Mouse (Mus musculus) C2C12 (cell line): Measurements from ENCODE around the gene Jag2. TPM values are rescaled to one million over a fixed set of nuclear protein-coding genes. Genes with fewer than 3 reads are reported as not detected.
A peak's percentile ranks its signal among the peaks of the same experiment; 100 is the strongest.

Source experiments
- H3K27me3 ChIP-seq: one replicate; pipeline ENCODE4 v1.6.1; 2011; ENCODE audit not compliant: control insufficient read depth, insufficient read depth, insufficient read length
- H3K36me3 ChIP-seq: one replicate; pipeline ENCODE4 v1.6.1; 2011; ENCODE audit not compliant: control insufficient read depth, insufficient read depth
- H3K4me3 ChIP-seq: one replicate; pipeline ENCODE4 v1.5.1; 2011; ENCODE audit warnings: mild to moderate bottlenecking, control low read depth; ENCODE audit not compliant: poor library complexity, insufficient read depth, severe bottlenecking
- H3K79me2 ChIP-seq: one replicate; pipeline ENCODE4 v1.6.1; 2011; ENCODE audit not compliant: control insufficient read depth, insufficient read depth
- H3K79me3 ChIP-seq: one replicate; pipeline ENCODE4 v1.6.1; 2011; ENCODE audit warnings: low read depth, control low read depth
- H3ac ChIP-seq: one replicate; pipeline ENCODE3; 2011; ENCODE audit warnings: low read depth; ENCODE audit not compliant: control insufficient read depth, insufficient read length
- CEBPB ChIP-seq: IDR thresholded peaks from one replicate; pipeline ENCODE4 v1.6.1; 2011; ENCODE audit warnings: low read depth, mild to moderate bottlenecking, control low read depth, moderate library complexity
- CTCF ChIP-seq: IDR thresholded peaks from one replicate; pipeline ENCODE4 v1.5.1; 2011; ENCODE audit not compliant: control insufficient read depth, insufficient read depth, insufficient read length
- FOSL1 ChIP-seq: IDR thresholded peaks from one replicate; pipeline ENCODE4 v1.8.0; 2011; ENCODE audit warnings: mild to moderate bottlenecking, low read length; ENCODE audit not compliant: poor library complexity, insufficient read depth, severe bottlenecking
- MAX ChIP-seq: IDR thresholded peaks from one replicate; pipeline ENCODE4 v1.6.1; 2011; ENCODE audit warnings: mild to moderate bottlenecking, control low read depth
- MYOD1 ChIP-seq: IDR thresholded peaks from one replicate; pipeline ENCODE4 v1.6.1; 2011; ENCODE audit warnings: low read depth; ENCODE audit not compliant: control insufficient read depth, insufficient read length
- MYOG ChIP-seq: IDR thresholded peaks from one replicate; pipeline ENCODE4 v1.6.1; 2011; ENCODE audit not compliant: control insufficient read depth, insufficient read length; ENCODE audit errors: extremely low read depth
- USF1 ChIP-seq: IDR thresholded peaks from one replicate; pipeline ENCODE4 v1.6.1; 2011; ENCODE audit warnings: low read depth, mild to moderate bottlenecking, control low read depth, moderate library complexity
- long read RNA-seq, 2 experiments: library from polyadenylated mRNA; unstranded; transcript quantifications; one replicate each; pipeline ENCODE4 v2.0.0; 2019 to 2020
- polyA plus RNA-seq: library from polyadenylated mRNA; unstranded; fragments of >200 nt; fragmentation: generic; extraction: Trizol; gene quantifications from one replicate; pipeline ENCODE4 v1.2.1, GENCODE M21; 2012; ENCODE audit warnings: missing spikeins

The Jag2 gene
- polyA plus RNA-seq = 85.1 TPM
- long read RNA-seq, experiment 1, partial matches to known transcripts = 0 of 1 reads
- long read RNA-seq, experiment 1, other reads (novel, unspliced or antisense) = 1 of 1 reads
- long read RNA-seq, experiment 2, full-length matches to known transcripts = 4 of 88 reads
- long read RNA-seq, experiment 2, partial matches to known transcripts = 61 of 88 reads
- long read RNA-seq, experiment 2, other reads (novel, unspliced or antisense) = 23 of 88 reads

- TF ChIP-seq CTCF (peak; percentile 80), CEBPB (no peak)
- peaks cover 35% of the 10 kb centered on the region for H3K79me2 ChIP-seq
- peak within 1 kb of the TSS; percentile 82 for H3ac ChIP-seq
- H3K4me3 ChIP-seq = peak within 1 kb of the TSS; percentile 61
- H3K36me3 ChIP-seq = peaks cover 5% of the 10 kb centered on the region
- no peaks in the 10 kb centered on the region for H3K27me3 ChIP-seq
- H3K79me3 ChIP-seq = peaks cover 26% of the 10 kb centered on the region
Measured at GRCm38 (mm10) chr12:112929562-112930352, at the start of gene Jag2. Jag2 (minus strand) TSS chr12:112929776.

GRCm38 (mm10) chr12:112977156-112977555, 47.6 kb upstream of the Jag2 start:
- Histone ChIP-seq H3K79me3 (peaks cover 1% of the 10 kb centered on the region), H3K36me3 (peaks cover 61% of the 10 kb centered on the region), H3K4me3 (peak overlapping the region; percentile 53), H3K79me2 (peaks cover 21% of the 10 kb centered on the region), H3K27me3 (no peaks in the 10 kb centered on the region), H3ac (peak overlapping the region; percentile 77)
- TF ChIP-seq USF1 (no peak), FOSL1 (no peak), CEBPB (no peak), MAX (no peak), CTCF (no peak), MYOG (no peak)

DNA sequence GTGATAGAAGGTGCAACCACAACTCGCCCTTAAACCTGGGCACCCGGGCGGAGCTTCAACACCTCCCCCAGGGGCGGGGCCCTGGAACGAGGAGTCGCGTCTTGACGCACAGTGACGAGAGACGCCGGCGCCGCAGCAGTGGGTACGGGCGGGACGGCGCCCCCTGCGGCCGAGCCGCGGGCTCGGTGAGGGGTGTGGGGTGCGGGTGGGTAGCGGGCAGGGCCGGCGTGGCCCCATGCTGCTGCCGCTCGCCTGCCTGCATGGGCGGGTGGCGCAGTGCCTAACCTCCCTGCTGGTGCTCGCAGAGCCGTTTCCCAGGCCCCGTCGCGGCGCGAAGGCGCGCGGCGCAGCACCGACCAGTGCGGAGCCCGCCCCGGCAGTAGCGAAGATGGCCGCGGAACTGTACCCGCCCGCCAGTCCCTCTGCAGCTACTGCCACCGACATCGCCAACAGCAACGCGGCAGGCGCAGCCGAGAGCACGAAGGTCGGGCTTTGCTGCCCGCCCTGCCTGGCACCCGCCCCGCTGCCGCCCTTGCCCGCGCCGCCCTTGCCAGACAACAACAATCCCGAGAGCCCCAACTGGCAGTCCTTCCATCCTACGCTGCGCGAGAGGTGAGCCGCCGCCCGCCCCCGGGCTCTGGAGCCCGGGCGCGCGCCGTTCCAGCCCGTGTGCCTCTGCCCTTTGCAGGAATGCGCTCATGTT, 46.9 kb upstream of the Jag2 start, which contains the start of gene Btbd6:
Btbd6 (plus strand) TSS at position 112 of the 703 bp plus-strand sequence.
- Histone ChIP-seq H3K79me2 (peaks cover 21% of the 10 kb centered on the region), H3K27me3 (no peaks in the 10 kb centered on the region), H3K36me3 (peaks cover 57% of the 10 kb centered on the region), H3ac (peak within 1 kb of the TSS; percentile 77), H3K79me3 (peaks cover 1% of the 10 kb centered on the region), H3K4me3 (peak within 1 kb of the TSS; percentile 53)
- no peak for TF ChIP-seq FOSL1
- no peak for TF ChIP-seq USF1
- peak; percentile 90 for TF ChIP-seq CTCF
- TF ChIP-seq MAX = peak; percentile 47

DNA sequence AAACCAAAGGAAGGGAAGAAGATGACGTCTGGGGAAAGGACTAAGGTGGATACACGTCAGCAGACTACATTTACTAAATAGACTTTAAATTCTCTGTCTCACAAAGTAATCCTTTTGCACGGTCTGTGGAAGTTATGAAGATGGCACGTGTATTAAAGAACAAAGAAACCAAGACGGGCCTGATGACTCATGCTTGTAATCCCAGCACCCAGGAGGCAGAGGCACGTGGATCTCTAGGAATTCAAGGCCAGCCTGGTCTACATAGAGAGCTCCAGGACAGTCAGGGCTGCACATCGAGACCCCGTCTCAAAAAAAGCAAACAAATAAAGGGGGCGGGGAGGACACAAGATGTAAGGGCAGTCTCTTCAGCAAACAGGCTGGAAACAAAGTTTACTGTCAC, 45.2 kb upstream of the Jag2 start:
- Histone ChIP-seq H3K4me3 (no peak overlapping the region), H3K36me3 (peaks cover 57% of the 10 kb centered on the region), H3K79me2 (peaks cover 21% of the 10 kb centered on the region), H3K27me3 (no peaks in the 10 kb centered on the region), H3ac (no peak overlapping the region), H3K79me3 (peaks cover 1% of the 10 kb centered on the region)
- TF ChIP-seq MAX (no peak), MYOG (no peak), FOSL1 (no peak), CTCF (no peak), CEBPB (no peak), MYOD1 (no peak), USF1 (no peak)

- TF ChIP-seq CEBPB (no peak), CTCF (no peak), MAX (no peak), MYOD1 (no peak)
- H3ac ChIP-seq = no peak overlapping the region
- peaks cover 82% of the 10 kb centered on the region for H3K36me3 ChIP-seq
Measured at GRCm38 (mm10) chr12:112969616-112970015, 40.0 kb upstream of the Jag2 start.

DNA sequence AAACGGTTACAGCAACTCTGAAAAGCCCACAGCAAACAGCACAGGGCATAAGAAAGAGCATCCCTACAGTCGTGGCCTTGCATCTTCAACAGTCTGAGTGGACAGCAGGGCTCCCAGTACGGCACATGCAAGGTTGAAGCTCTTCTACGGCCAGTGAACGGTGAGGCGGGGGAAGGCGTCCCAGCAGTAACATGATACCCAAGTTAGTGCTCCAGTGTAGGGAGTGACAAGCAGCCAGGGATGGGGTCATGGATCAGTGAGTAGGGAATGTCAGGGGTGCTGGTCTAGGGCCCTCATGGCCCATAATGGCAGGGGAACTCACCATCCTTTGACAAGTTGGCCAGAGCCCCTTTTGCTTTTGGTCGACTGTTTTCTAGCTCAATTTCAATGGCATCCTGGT, 39.4 kb upstream of the Jag2 start:
- Histone ChIP-seq H3K79me2 (no peaks in the 10 kb centered on the region), H3K36me3 (peaks cover 82% of the 10 kb centered on the region)
- no peak for TF ChIP-seq CEBPB
- TF ChIP-seq USF1 = no peak
- no peak for TF ChIP-seq MAX
- TF ChIP-seq FOSL1 = no peak
- no peak for TF ChIP-seq MYOG
- TF ChIP-seq MYOD1 = no peak
- TF ChIP-seq CTCF = no peak

More at GRCm38 (mm10) chr12:112969616-112970015, 40.0 kb upstream of the Jag2 start:
- H3K79me2 ChIP-seq = no peaks in the 10 kb centered on the region
- H3K79me3 ChIP-seq = peaks cover 1% of the 10 kb centered on the region
- no peaks in the 10 kb centered on the region for H3K27me3 ChIP-seq
- no peak overlapping the region for H3K4me3 ChIP-seq

More for the DNA sequence above, 39.4 kb upstream of the Jag2 start:
- no peaks in the 10 kb centered on the region for H3K79me3 ChIP-seq
- no peaks in the 10 kb centered on the region for H3K27me3 ChIP-seq
- no peak overlapping the region for H3ac ChIP-seq
- H3K4me3 ChIP-seq = no peak overlapping the region
